Mouse (Mus musculus) forebrain, embryonic 11.5 days (tissue): ENCODE data around the gene Msrb1. TPM values are rescaled to one million over a fixed set of nuclear protein-coding genes. Genes with fewer than 3 reads are reported as not detected.
A peak's percentile ranks its signal among the peaks of the same experiment; 100 is the strongest.

Source experiments
- ATAC-seq: fragments of 200-750 bp; cut with Nextera tagmentation; replicated peaks from 2 replicates; pipeline ENCODE4 v1.8.0; 2017; ENCODE audit warnings: moderate TSS enrichment; ENCODE audit not compliant: low FRiP score
- DNase-seq: peaks from one replicate; pipeline ENCODE4 v3.0.0-alpha.2; 2017; ENCODE audit warnings: low spot score
- H3K27ac ChIP-seq: fragments of 300-500 bp; sonication (generic); 2 replicates; pipeline ENCODE4 v1.5.1; 2014; ENCODE audit warnings: low read depth, low read length
- H3K27me3 ChIP-seq: fragments of 300-500 bp; sonication (generic); 2 replicates; pipeline ENCODE4 v1.6.1; 2014; ENCODE audit warnings: mild to moderate bottlenecking, low read length, mixed read lengths; ENCODE audit not compliant: control insufficient read depth, insufficient read depth
- H3K36me3 ChIP-seq: fragments of 300-500 bp; sonication (generic); 2 replicates; pipeline ENCODE4 v1.6.1; 2014; ENCODE audit warnings: mild to moderate bottlenecking, low read length, moderate library complexity, mixed read lengths; ENCODE audit not compliant: control insufficient read depth, insufficient read depth
- H3K4me1 ChIP-seq: fragments of 300-500 bp; sonication (generic); replicated peaks from 2 replicates; pipeline ENCODE4 v1.6.1; 2014; ENCODE audit warnings: low read length, mixed read lengths; ENCODE audit not compliant: control insufficient read depth, insufficient read depth
- H3K4me2 ChIP-seq: fragments of 300-500 bp; sonication (generic); 2 replicates; pipeline ENCODE4 v1.6.1; 2014; ENCODE audit warnings: low read depth, mild to moderate bottlenecking, low read length, moderate library complexity, mixed read lengths; ENCODE audit not compliant: severe bottlenecking
- H3K4me3 ChIP-seq: fragments of 300-500 bp; sonication (generic); 2 replicates; pipeline ENCODE4 v1.5.1; 2014; ENCODE audit warnings: low read depth, low read length
- H3K9ac ChIP-seq: fragments of 300-500 bp; sonication (generic); 2 replicates; pipeline ENCODE4 v1.6.1; 2014; ENCODE audit warnings: low read length
- H3K9me3 ChIP-seq: fragments of 300-500 bp; sonication (generic); 2 replicates; pipeline ENCODE4 v1.6.1; 2016; ENCODE audit warnings: low read length, mixed read lengths; ENCODE audit not compliant: control insufficient read depth
- WGBS: fragments of 180-500 bp; shearing (Covaris S2); extraction: QIAGEN DNeasy Blood & Tissue Kit; methylation state at CpG from one replicate; pipeline ENCODE4 v1.1.7; 2014; 5-methylcytosine and 5-hydroxymethylcytosine counted together
- polyA plus RNA-seq: library from polyadenylated mRNA; unstranded; fragments of >200 nt; fragmentation: Nextera tagmentation; extraction: Ambion mirVana; gene quantifications from 2 replicates; pipeline ENCODE4 v1.2.1, GENCODE M21; 2014

Gene Msrb1
- polyA plus RNA-seq, 1 experiment from 2014 or later: 21.3 TPM

GRCm38 (mm10) chr17:24765016-24765905, 28.8 kb downstream of the Msrb1 start:
- DNase-seq: peak; percentile 47
- ATAC-seq: no peak
- no peak overlapping the region for H3K27ac ChIP-seq
- no peak overlapping the region; the same call in 1 of the 2 replicates for H3K9ac ChIP-seq
- H3K36me3 ChIP-seq: no peaks in the 10 kb centered on the region
- no peak overlapping the region for H3K4me3 ChIP-seq
- H3K4me2 ChIP-seq: no peak overlapping the region
- peaks cover 2% of the 10 kb centered on the region; the same call in 1 of the 2 replicates for H3K4me1 ChIP-seq
- 57% methylated on average over 22 of the region's 22 CpGs for WGBS
- no peaks in the 10 kb centered on the region for H3K9me3 ChIP-seq
- H3K27me3 ChIP-seq: no peaks in the 10 kb centered on the region

GRCm38 (mm10) chr17:24766266-24766875, 29.9 kb downstream of the Msrb1 start:
- Histone ChIP-seq H3K27me3 (no peaks in the 10 kb centered on the region), H3K4me3 (no peak overlapping the region), H3K36me3 (no peaks in the 10 kb centered on the region), H3K27ac (no peak overlapping the region), H3K9ac (no peak overlapping the region), H3K4me1 (peaks cover 2% of the 10 kb centered on the region; the same call in 1 of the 2 replicates), H3K9me3 (no peaks in the 10 kb centered on the region), H3K4me2 (no peak overlapping the region)
- DNase-seq (peak; percentile 39), ATAC-seq (no peak)
- 22% methylated on average over 12 of the region's 12 CpGs for WGBS

- no peak overlapping the region for H3K4me2 ChIP-seq
- H3K36me3 ChIP-seq: no peaks in the 10 kb centered on the region
- no peaks in the 10 kb centered on the region for H3K9me3 ChIP-seq
- no peak overlapping the region for H3K9ac ChIP-seq
- H3K4me1 ChIP-seq: peaks cover 2% of the 10 kb centered on the region; the same call in 1 of the 2 replicates
- 44% methylated on average over 3 of the region's 3 CpGs for WGBS
- no peak overlapping the region for H3K4me3 ChIP-seq
- DNase-seq (peak; percentile 37), ATAC-seq (no peak)
- H3K27ac ChIP-seq: no peak overlapping the region
- no peaks in the 10 kb centered on the region for H3K27me3 ChIP-seq
These were observed 32.7 kb downstream of the Msrb1 start for GRCm38 (mm10) chr17:24769146-24769545.

GRCm38 (mm10) chr17:24773241-24773640, 36.8 kb downstream of the Msrb1 start:
- no peak overlapping the region for H3K4me2 ChIP-seq
- WGBS: 87% methylated on average over 5 of the region's 5 CpGs
- no peak overlapping the region for H3K4me3 ChIP-seq
- ATAC-seq (no peak), DNase-seq (peak; percentile 46)
- no peaks in the 10 kb centered on the region for H3K4me1 ChIP-seq
- H3K9me3 ChIP-seq: no peaks in the 10 kb centered on the region
- H3K27ac ChIP-seq: no peak overlapping the region
- no peaks in the 10 kb centered on the region for H3K36me3 ChIP-seq
- no peak overlapping the region for H3K9ac ChIP-seq
- no peaks in the 10 kb centered on the region for H3K27me3 ChIP-seq

GRCm38 (mm10) chr17:24775173-24775572, 38.7 kb downstream of the Msrb1 start:
- Histone ChIP-seq H3K4me3 (no peak overlapping the region), H3K9ac (no peak overlapping the region), H3K27ac (no peak overlapping the region), H3K9me3 (no peaks in the 10 kb centered on the region), H3K4me2 (no peak overlapping the region), H3K4me1 (no peaks in the 10 kb centered on the region), H3K36me3 (no peaks in the 10 kb centered on the region), H3K27me3 (no peaks in the 10 kb centered on the region)
- WGBS: 83% methylated on average over 8 of the region's 8 CpGs
- DNase-seq: peak; percentile 26
- ATAC-seq: no peak

- H3K27ac ChIP-seq: no peak overlapping the region
- 77% methylated on average over 2 of the region's 2 CpGs for WGBS
- H3K9ac ChIP-seq: no peak overlapping the region
- H3K9me3 ChIP-seq: no peaks in the 10 kb centered on the region
- ATAC-seq (no peak), DNase-seq (peak; percentile 24)
- no peaks in the 10 kb centered on the region for H3K4me1 ChIP-seq
- no peaks in the 10 kb centered on the region for H3K27me3 ChIP-seq
- H3K4me2 ChIP-seq: no peak overlapping the region
- H3K4me3 ChIP-seq: no peak overlapping the region
- no peaks in the 10 kb centered on the region for H3K36me3 ChIP-seq
These were observed 40.6 kb downstream of the Msrb1 start for GRCm38 (mm10) chr17:24777073-24777472.

- Histone ChIP-seq H3K9me3 (no peaks in the 10 kb centered on the region), H3K4me3 (no peak overlapping the region), H3K27ac (no peak overlapping the region), H3K9ac (no peak overlapping the region), H3K27me3 (no peaks in the 10 kb centered on the region), H3K4me1 (no peaks in the 10 kb centered on the region), H3K4me2 (no peak overlapping the region), H3K36me3 (no peaks in the 10 kb centered on the region)
- 82% methylated on average over 2 of the region's 2 CpGs for WGBS
- DNase-seq (no peak), ATAC-seq (no peak)
These were observed 44.4 kb downstream of the Msrb1 start for GRCm38 (mm10) chr17:24780821-24781220.

GRCm38 (mm10) chr17:24792190-24792589, 55.7 kb downstream of the Msrb1 start:
- Histone ChIP-seq H3K36me3 (no peaks in the 10 kb centered on the region), H3K4me2 (no peak overlapping the region), H3K27me3 (no peaks in the 10 kb centered on the region), H3K9ac (no peak overlapping the region), H3K4me3 (no peak overlapping the region), H3K4me1 (no peaks in the 10 kb centered on the region), H3K9me3 (no peaks in the 10 kb centered on the region), H3K27ac (no peak overlapping the region)
- 81% methylated on average over 8 of the region's 8 CpGs for WGBS
- no peak for ATAC-seq
- DNase-seq: no peak
